Mouse (Mus musculus) heart, embryonic 11.5 days (tissue): Measurements from ENCODE around the gene Fcgr3. TPM values are rescaled to one million over a fixed set of nuclear protein-coding genes. Genes with fewer than 3 reads are reported as not detected.

Source experiments
- ATAC-seq: fragments of 200-750 bp; cut with Nextera tagmentation; replicated peaks from 2 replicates; pipeline ENCODE4 v1.8.0; 2017; ENCODE audit warnings: moderate library complexity; ENCODE audit not compliant: insufficient number of reproducible peaks, low FRiP score, low TSS enrichment
- H3K27ac ChIP-seq: fragments of 300-500 bp; sonication (generic); 2 replicates; pipeline ENCODE4 v1.5.1; 2014; ENCODE audit warnings: mild to moderate bottlenecking, low read depth, low read length
- H3K27me3 ChIP-seq: fragments of 300-500 bp; sonication (generic); 2 replicates; pipeline ENCODE4 v1.6.1; 2014; ENCODE audit warnings: mild to moderate bottlenecking, low read length, mixed read lengths; ENCODE audit not compliant: control insufficient read depth, insufficient read depth
- H3K36me3 ChIP-seq: fragments of 300-500 bp; sonication (generic); 2 replicates; pipeline ENCODE4 v1.6.1; 2014; ENCODE audit warnings: mild to moderate bottlenecking, low read length, moderate library complexity, mixed read lengths; ENCODE audit not compliant: control insufficient read depth, insufficient read depth
- H3K4me1 ChIP-seq: fragments of 300-500 bp; sonication (generic); 2 replicates; pipeline ENCODE4 v1.6.1; 2014; ENCODE audit warnings: low read length; ENCODE audit not compliant: control insufficient read depth, insufficient read depth
- H3K4me2 ChIP-seq: fragments of 300-500 bp; sonication (generic); 2 replicates; pipeline ENCODE4 v1.6.1; 2014; ENCODE audit warnings: mild to moderate bottlenecking, moderate library complexity
- H3K4me3 ChIP-seq: fragments of 300-500 bp; sonication (generic); 2 replicates; pipeline ENCODE4 v1.5.1; 2014; ENCODE audit warnings: low read depth, low read length
- H3K9ac ChIP-seq: fragments of 300-500 bp; sonication (generic); 2 replicates; pipeline ENCODE4 v1.6.1; 2014; ENCODE audit warnings: mild to moderate bottlenecking, low read depth, low read length, moderate library complexity
- H3K9me3 ChIP-seq: fragments of 300-500 bp; sonication (generic); replicated peaks from 2 replicates; pipeline ENCODE4 v1.6.1; 2016; ENCODE audit warnings: low read length; ENCODE audit not compliant: control insufficient read depth
- WGBS: fragments of 180-500 bp; shearing (Covaris S2); extraction: QIAGEN DNeasy Blood & Tissue Kit; methylation state at CpG from one replicate; pipeline ENCODE4 v1.1.7; 2014; ENCODE audit not compliant: insufficient replicate concordance; 5-methylcytosine and 5-hydroxymethylcytosine counted together
- polyA plus RNA-seq: library from polyadenylated mRNA; unstranded; fragments of >200 nt; fragmentation: Nextera tagmentation; extraction: Ambion mirVana; gene quantifications from 2 replicates; pipeline ENCODE4 v1.2.1, GENCODE M21; 2014

The Fcgr3 gene
- polyA plus RNA-seq, 1 experiment from 2014 or later, result 4.4 TPM

- Histone ChIP-seq H3K36me3 (no peaks in the 10 kb centered on the region), H3K27me3 (no peaks in the 10 kb centered on the region), H3K9ac (peak overlapping the region; percentile 56), H3K27ac (no peak overlapping the region), H3K4me3 (peak overlapping the region; percentile 80), H3K9me3 (no peaks in the 10 kb centered on the region), H3K4me1 (no peaks in the 10 kb centered on the region), H3K4me2 (peak overlapping the region; percentile 75)
- 8% methylated on average over 10 of the region's 10 CpGs for WGBS
- peak; percentile 28; the same call in 1 of the 2 replicates for ATAC-seq
Measured at GRCm38 (mm10) chr1:171103179-171103840, 38.6 kb upstream of the Fcgr3 start.

DNA sequence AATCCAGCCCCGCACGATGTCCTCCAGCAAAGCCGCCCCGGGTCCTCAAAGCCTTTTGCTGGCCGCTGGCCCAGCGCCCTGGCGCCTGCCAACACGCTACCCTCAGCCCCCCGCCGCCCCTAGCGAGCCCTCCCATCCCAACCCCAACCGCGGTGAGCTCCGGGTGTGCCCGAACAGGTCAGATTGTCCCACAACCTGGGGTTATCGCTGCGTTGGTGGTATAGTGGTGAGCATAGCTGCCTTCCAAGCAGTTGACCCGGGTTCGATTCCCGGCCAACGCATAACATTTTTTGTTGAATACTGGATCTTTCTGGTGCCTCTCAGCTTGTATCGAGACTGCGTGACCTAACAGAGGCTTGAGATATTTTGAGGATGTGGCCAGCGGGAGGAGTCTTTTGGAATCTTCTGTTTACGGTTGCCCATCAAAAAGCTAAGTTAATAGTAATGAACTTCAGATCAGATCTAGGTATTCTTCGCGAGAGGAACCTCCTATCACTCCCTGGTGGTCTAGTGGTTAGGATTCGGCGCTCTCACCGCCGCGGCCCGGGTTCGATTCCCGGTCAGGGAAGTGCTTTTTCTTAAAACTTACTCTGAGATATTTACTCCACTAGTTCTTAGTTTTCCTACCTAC, 37.9 kb upstream of the Fcgr3 start:
- ATAC-seq, result peak; percentile 88
- H3K4me3 ChIP-seq, result peak overlapping the region; percentile 80
- WGBS, result under 1% methylated on average over 35 of the region's 35 CpGs

DNA sequence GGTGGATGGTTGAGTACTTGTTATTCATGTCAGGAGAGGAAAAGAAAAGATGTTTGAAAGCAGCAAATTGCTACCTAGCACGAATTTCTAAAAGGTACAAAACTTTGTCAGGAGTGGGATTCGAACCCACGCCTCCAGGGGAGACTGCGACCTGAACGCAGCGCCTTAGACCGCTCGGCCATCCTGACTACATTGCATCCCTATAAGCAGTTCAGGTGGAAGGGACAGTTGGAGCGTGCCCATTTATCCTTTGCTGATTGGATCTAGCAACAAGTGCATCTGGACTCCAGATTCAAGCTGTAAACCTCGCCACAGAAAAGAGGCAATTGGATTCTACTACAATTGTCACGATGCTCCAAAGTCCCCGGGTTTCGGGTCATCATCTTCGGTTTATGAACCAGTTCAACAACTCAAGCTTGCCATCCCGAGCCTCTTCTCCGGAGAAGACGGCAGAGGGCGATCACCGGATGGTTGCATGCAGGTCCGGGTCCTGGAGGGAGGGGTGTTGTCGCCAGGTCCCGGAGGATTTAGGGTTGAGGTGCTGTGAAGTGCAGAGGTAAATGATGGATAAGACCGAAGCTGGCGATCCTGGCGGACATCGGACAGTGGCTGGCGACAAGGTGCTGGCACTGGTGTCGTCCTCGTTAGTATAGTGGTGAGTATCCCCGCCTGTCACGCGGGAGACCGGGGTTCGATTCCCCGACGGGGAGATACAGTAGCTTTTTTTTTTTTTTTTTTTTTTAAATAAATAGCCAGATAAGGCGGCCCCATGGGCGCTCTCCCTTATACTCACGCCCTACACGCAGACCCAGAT, 37.2 kb upstream of the Fcgr3 start:
- Histone ChIP-seq H3K4me1 (peaks cover 8% of the 10 kb centered on the region; the same call in 1 of the 2 replicates), H3K4me3 (peak overlapping the region; percentile 80), H3K27ac (peak overlapping the region; percentile 46; the same call in 1 of the 2 replicates), H3K9me3 (no peaks in the 10 kb centered on the region), H3K9ac (peak overlapping the region; percentile 78), H3K4me2 (peak overlapping the region; percentile 75), H3K36me3 (no peaks in the 10 kb centered on the region), H3K27me3 (no peaks in the 10 kb centered on the region)
- under 1% methylated on average over 40 of the region's 40 CpGs for WGBS
- peak; percentile 77 for ATAC-seq

More for the DNA sequence above, 37.9 kb upstream of the Fcgr3 start:
- peak overlapping the region; percentile 46; the same call in 1 of the 2 replicates for H3K27ac ChIP-seq
- H3K36me3 ChIP-seq, result no peaks in the 10 kb centered on the region
- H3K9ac ChIP-seq, result peak overlapping the region; percentile 78
- 0 out of 2 replicates have a peak, but pooled peaks cover under 1% of the 10 kb centered on the region for H3K4me1 ChIP-seq
- H3K4me2 ChIP-seq, result peak overlapping the region; percentile 75
- H3K9me3 ChIP-seq, result no peaks in the 10 kb centered on the region
- H3K27me3 ChIP-seq, result no peaks in the 10 kb centered on the region

DNA sequence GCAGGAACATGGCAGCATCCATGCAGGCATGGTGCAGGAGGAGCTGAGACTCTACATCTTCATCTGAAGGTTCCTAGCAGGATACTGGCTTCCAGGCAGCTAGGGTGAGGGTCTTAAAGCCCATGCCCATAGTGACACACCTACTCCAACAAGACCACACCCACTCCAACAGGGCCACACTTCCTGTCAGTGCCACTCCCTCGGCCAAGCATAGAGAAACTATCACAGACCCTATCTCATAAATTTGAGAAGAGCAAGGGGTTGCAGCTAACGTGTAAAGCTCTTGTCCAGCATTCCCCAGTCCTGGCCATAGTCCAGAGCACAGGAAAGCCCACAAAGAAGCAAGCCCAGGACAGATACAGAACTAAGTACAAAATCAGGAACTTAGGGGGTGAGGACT, 36.3 kb upstream of the Fcgr3 start:
- no peak overlapping the region for H3K27ac ChIP-seq
- H3K36me3 ChIP-seq, result no peaks in the 10 kb centered on the region
- no peaks in the 10 kb centered on the region for H3K9me3 ChIP-seq
- H3K4me1 ChIP-seq, result peaks cover 11% of the 10 kb centered on the region; the same call in 1 of the 2 replicates
- no peak overlapping the region for H3K4me2 ChIP-seq
- ATAC-seq, result no peak
- peak overlapping the region; percentile 80; the same call in 1 of the 2 replicates for H3K4me3 ChIP-seq
- H3K27me3 ChIP-seq, result no peaks in the 10 kb centered on the region
- 39% methylated on average over 2 of the region's 2 CpGs for WGBS
- H3K9ac ChIP-seq, result no peak overlapping the region

DNA sequence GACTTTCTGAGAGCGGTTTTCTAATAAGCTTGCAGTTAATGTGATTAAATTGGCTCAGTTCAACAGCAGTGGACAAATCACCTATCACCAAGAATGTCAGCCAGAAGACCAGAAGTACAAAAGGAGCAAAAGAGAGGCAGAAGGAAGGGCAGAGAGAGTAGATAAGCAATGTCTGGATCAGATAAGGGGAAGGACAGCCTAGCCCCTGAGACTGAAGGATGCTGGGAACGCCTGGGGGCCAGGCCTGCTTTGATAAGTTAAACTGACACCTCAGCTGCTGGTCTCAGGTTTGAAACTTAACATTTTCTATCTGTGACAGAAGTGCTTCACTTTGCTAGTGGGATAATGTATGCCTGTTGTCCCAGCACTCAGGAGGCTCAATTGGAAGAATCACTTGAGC, 32.9 kb upstream of the Fcgr3 start:
- Histone ChIP-seq H3K4me2 (no peak overlapping the region), H3K9me3 (no peaks in the 10 kb centered on the region), H3K27me3 (no peaks in the 10 kb centered on the region), H3K27ac (no peak overlapping the region), H3K9ac (no peak overlapping the region), H3K36me3 (no peaks in the 10 kb centered on the region), H3K4me3 (no peak overlapping the region), H3K4me1 (peaks cover 11% of the 10 kb centered on the region; the same call in 1 of the 2 replicates)
- 26% methylated on average over 2 of the region's 2 CpGs for WGBS
- ATAC-seq, result no peak

DNA sequence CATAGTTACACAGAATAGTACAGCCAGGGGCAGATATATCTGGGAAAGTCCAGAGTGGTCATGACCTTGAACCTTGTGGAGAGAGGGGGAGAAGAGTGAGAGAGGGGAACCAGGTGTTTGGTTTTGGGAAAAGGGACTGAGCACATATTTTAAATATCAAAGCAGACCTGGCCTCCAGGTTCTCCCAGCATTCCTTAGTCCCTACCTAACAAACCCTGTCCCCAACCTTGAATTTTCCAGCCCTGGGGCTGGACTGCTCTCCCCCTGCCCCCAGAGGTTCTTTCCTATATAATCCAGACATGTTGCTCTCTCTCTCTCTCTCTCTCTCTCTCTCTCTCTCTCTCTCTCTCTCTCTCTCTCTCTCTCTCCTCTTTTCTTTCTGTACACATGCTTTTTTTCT, 32.4 kb upstream of the Fcgr3 start:
- Histone ChIP-seq H3K27ac (no peak overlapping the region), H3K4me1 (peaks cover 11% of the 10 kb centered on the region; the same call in 1 of the 2 replicates), H3K27me3 (no peaks in the 10 kb centered on the region), H3K9me3 (no peaks in the 10 kb centered on the region), H3K9ac (no peak overlapping the region), H3K4me3 (no peak overlapping the region), H3K4me2 (no peak overlapping the region), H3K36me3 (no peaks in the 10 kb centered on the region)
- ATAC-seq, result no peak

- Histone ChIP-seq H3K27ac (no peak overlapping the region), H3K4me3 (no peak overlapping the region), H3K4me2 (peak overlapping the region; percentile 29), H3K9me3 (no peaks in the 10 kb centered on the region), H3K36me3 (no peaks in the 10 kb centered on the region), H3K4me1 (peaks cover 11% of the 10 kb centered on the region; the same call in 1 of the 2 replicates), H3K27me3 (no peaks in the 10 kb centered on the region), H3K9ac (no peak overlapping the region)
- ATAC-seq, result no peak
- 19% methylated on average over 10 of the region's 10 CpGs for WGBS
Measured at GRCm38 (mm10) chr1:171096110-171096964, 31.6 kb upstream of the Fcgr3 start.

GRCm38 (mm10) chr1:171094424-171094823, 29.7 kb upstream of the Fcgr3 start:
- Histone ChIP-seq H3K4me2 (no peak overlapping the region), H3K4me3 (no peak overlapping the region), H3K27me3 (no peaks in the 10 kb centered on the region), H3K36me3 (no peaks in the 10 kb centered on the region), H3K9me3 (no peaks in the 10 kb centered on the region), H3K9ac (no peak overlapping the region), H3K4me1 (peaks cover 11% of the 10 kb centered on the region; the same call in 1 of the 2 replicates), H3K27ac (no peak overlapping the region)
- WGBS, result 47% methylated on average over 4 of the region's 4 CpGs
- no peak for ATAC-seq
